ENCODE assay signal across 21 mouse cellular contexts in genomic region chr19:55912813-55913212, GRCm38 (mm10).
DNase-seq lines count a peak whose midpoint lies in the region; ATAC-seq and TF ChIP-seq lines count a peak whose summit lies in the region.
"Had no signal": no experiment of that assay in that cellular context is flagged by ENCODE, and none has a peak within 500 bp of the region (broad histone marks: within the 10 kb centered on the region; RNA-seq: fewer than 3 reads in every experiment).

No protein-coding gene starts in this region.

- H3K9ac ChIP-seq in liver, postnatal 0 days (replicated peaks): no peak overlapping the region
- H3K9ac ChIP-seq in stomach, postnatal 0 days (ENCODE audit: low read length): no peak overlapping the region
- H3K9ac ChIP-seq: embryonic facial prominence, embryonic 12.5 days; hindbrain, embryonic 12.5 days; intestine, embryonic 15.5 days; limb, embryonic 12.5 days; lung, embryonic 14.5 days; neural tube, embryonic 13.5 days had no signal

- intact Hi-C loops in gastrocnemius, adult 2 months (cut with DNase I): no loop called here

- 93% methylated on average over 8 of the region's 8 CpGs for WGBS in liver, postnatal 0 days (ENCODE audit: insufficient replicate concordance)
- WGBS in stomach, postnatal 0 days: 95% methylated on average over 8 of the region's 8 CpGs

- peaks cover 16% of the 10 kb centered on the region for H3K36me3 ChIP-seq in liver, postnatal 0 days (replicated peaks; ENCODE audit: insufficient read depth, low read length)
- peaks cover 12% of the 10 kb centered on the region for H3K36me3 ChIP-seq in stomach, postnatal 0 days (ENCODE audit: control insufficient read depth, insufficient read depth, low read length)
- H3K36me3 ChIP-seq: G1E had no signal

- no peak for ATAC-seq in liver, postnatal 0 days
- ATAC-seq in stomach, postnatal 0 days (ENCODE audit: low FRiP score, low TSS enrichment): no peak
- ATAC-seq: forebrain, embryonic 16.5 days; intestine, embryonic 15.5 days had no signal

- no peak overlapping the region for H3K4me2 ChIP-seq in liver, postnatal 0 days (ENCODE audit: low read depth, low read length)
- no peak overlapping the region for H3K4me2 ChIP-seq in stomach, postnatal 0 days (replicated peaks; ENCODE audit: low read depth)
- H3K4me2 ChIP-seq: embryonic facial prominence, embryonic 12.5 days; hindbrain, embryonic 12.5 days; intestine, embryonic 15.5 days; limb, embryonic 12.5 days; lung, embryonic 14.5 days; neural tube, embryonic 13.5 days had no signal

- H3K4me1 ChIP-seq in liver, postnatal 0 days (ENCODE audit: insufficient read depth): peaks cover 11% of the 10 kb centered on the region
- H3K4me1 ChIP-seq in stomach, postnatal 0 days (replicated peaks; ENCODE audit: control insufficient read depth, insufficient read depth): no peaks in the 10 kb centered on the region

- peak; percentile 26; the same call in 1 of the 2 replicates for TF ChIP-seq CTCF in gastrocnemius, adult 2 months (IDR thresholded peaks at IDR 0.05)
- TF ChIP-seq CTCF in liver, postnatal 0 days (IDR thresholded peaks at IDR 0.05; ENCODE audit: low read depth): peak; percentile 42
- TF ChIP-seq CTCF in stomach, postnatal 0 days (IDR thresholded peaks at IDR 0.05; ENCODE audit: low read depth): peak; percentile 39

- no peak for DNase-seq in gastrocnemius, adult 2 months
- DNase-seq in gastrocnemius, adult 18-20 months (ENCODE audit: low spot score): no peak
- no peak for DNase-seq in liver, postnatal 0 days
- no peak for DNase-seq in liver
- DNase-seq in R1 (ENCODE audit: low read depth, low spot score): peak; percentile 70
- no peak for DNase-seq in stomach, postnatal 0 days (ENCODE audit: low spot score)
- no peak for DNase-seq in frontal cortex, postnatal 36 days (ENCODE audit: low spot score in 2 of 2)
- DNase-seq: adrenal gland, postnatal 14 days; cerebellum, adult 18-20 months; gastrocnemius, postnatal 14 days; lung, embryonic 14.5 days; thymus, postnatal 36 days had no signal

- no peak overlapping the region for H3K27ac ChIP-seq in gastrocnemius, adult 2 months
- no peak overlapping the region for H3K27ac ChIP-seq in liver, postnatal 0 days (ENCODE audit: low read depth)
- no peak overlapping the region for H3K27ac ChIP-seq in stomach, postnatal 0 days (replicated peaks)
- H3K27ac ChIP-seq: embryonic facial prominence, embryonic 12.5 days; hindbrain, embryonic 12.5 days; intestine, embryonic 15.5 days; kidney, postnatal 0 days; left cerebral cortex, adult 2 months; neural tube, embryonic 13.5 days had no signal

- no peaks in the 10 kb centered on the region for H3K9me3 ChIP-seq in liver, postnatal 0 days (ENCODE audit: low read length)
- no peaks in the 10 kb centered on the region for H3K9me3 ChIP-seq in stomach, postnatal 0 days (ENCODE audit: control insufficient read depth, low read length)
- H3K9me3 ChIP-seq: embryonic facial prominence, embryonic 12.5 days; hindbrain, embryonic 12.5 days; intestine, embryonic 15.5 days; neural tube, embryonic 13.5 days had no signal

- H3K27me3 ChIP-seq in liver, postnatal 0 days (ENCODE audit: insufficient read depth, low read length): no peaks in the 10 kb centered on the region
- no peaks in the 10 kb centered on the region for H3K27me3 ChIP-seq in stomach, postnatal 0 days (ENCODE audit: control insufficient read depth, insufficient read depth, low read length)
- H3K27me3 ChIP-seq: embryonic facial prominence, embryonic 12.5 days; hindbrain, embryonic 12.5 days; intestine, embryonic 15.5 days; limb, embryonic 12.5 days had no signal

- H3K4me3 ChIP-seq in gastrocnemius, adult 2 months: no peak overlapping the region
- no peak overlapping the region for H3K4me3 ChIP-seq in liver, postnatal 0 days (ENCODE audit: low read depth, low read length)
- no peak overlapping the region for H3K4me3 ChIP-seq in stomach, postnatal 0 days (ENCODE audit: low read depth, low read length)
- H3K4me3 ChIP-seq: embryonic facial prominence, embryonic 12.5 days; hindbrain, embryonic 12.5 days; intestine, embryonic 15.5 days; left cerebral cortex, adult 2 months; limb, embryonic 12.5 days; neural tube, embryonic 13.5 days had no signal

- TF ChIP-seq EP300 in liver, postnatal 0 days (IDR thresholded peaks at IDR 0.05; ENCODE audit: low read depth): no peak
- TF ChIP-seq EP300 in stomach, postnatal 0 days (optimal IDR thresholded peaks at IDR 0.05): no peak
